Mouse (Mus musculus) G1E (cell line): ENCODE measurements around the gene Gstm4.

Experiments
- CTCF ChIP-seq: IDR thresholded peaks from 2 replicates; pipeline ENCODE4 v1.5.1; 2012; ENCODE audit warnings: low read depth, low read length, inconsistent platforms, mixed read lengths
- GATA1 ChIP-seq: IDR thresholded peaks from 2 replicates; pipeline ENCODE4 v1.6.1; 2012; ENCODE audit warnings: borderline replicate concordance, low read length, inconsistent platforms, mixed read lengths
- POLR2AphosphoS5 ChIP-seq: IDR thresholded peaks from 2 replicates; pipeline ENCODE4 v1.6.1; 2012; ENCODE audit warnings: low read depth, low read length, inconsistent platforms; ENCODE audit not compliant: insufficient replicate concordance

- TF ChIP-seq POLR2AphosphoS5 (no peak), GATA1 (no peak), CTCF (no peak)
Observed at GRCm38 (mm10) chr3:108048306-108048705, 3.6 kb upstream of the Gstm4 start.
